Mouse (Mus musculus) CH12.LX (cell line): ENCODE data around the gene 1600014C10Rik. TPM values are rescaled to one million over a fixed set of nuclear protein-coding genes. Genes with fewer than 3 reads are reported as not detected.

ENCODE experiments used
- DNase-seq: peaks from one replicate; pipeline ENCODE4 v3.0.0-alpha.2; 2013; ENCODE audit errors: extremely low read depth
- H3K27ac ChIP-seq: 2 replicates; pipeline ENCODE4 v1.5.1; 2012; ENCODE audit warnings: low read depth, mild to moderate bottlenecking, control low read depth, moderate library complexity; ENCODE audit not compliant: insufficient read depth
- H3K27me3 ChIP-seq: replicated peaks from 2 replicates; pipeline ENCODE3; 2012; ENCODE audit warnings: inconsistent platforms
- H3K36me3 ChIP-seq, 2 experiments: replicated peaks in 1 of 2; 2 replicates each; pipeline versions ENCODE3 to v1.6.1; 2012; ENCODE audit warnings: inconsistent platforms in 1 of 2, low read length in 1 of 2, mild to moderate bottlenecking in 1 of 2, mixed read lengths in 1 of 2, moderate library complexity in 1 of 2; ENCODE audit not compliant: control insufficient read depth in 1 of 2, insufficient read depth in 1 of 2
- H3K4me1 ChIP-seq, 2 experiments: 2 replicates each; pipeline ENCODE4 v1.6.1; 2012; ENCODE audit warnings: inconsistent platforms in 1 of 2, moderate library complexity in 1 of 2; ENCODE audit not compliant: insufficient read depth in 2 of 2, control insufficient read depth in 1 of 2
- H3K4me2 ChIP-seq: 2 replicates; pipeline ENCODE4 v1.6.1; 2012; ENCODE audit warnings: low read depth, mild to moderate bottlenecking, control low read depth; ENCODE audit not compliant: poor library complexity, insufficient read depth, severe bottlenecking
- H3K4me3 ChIP-seq, 3 experiments: fragments of 150-350 bp in 1 of 3; sonication (generic) in 1 of 3; replicated peaks in 1 of 3; 2 replicates each; pipeline versions ENCODE3 to v1.5.1; 2011 to 2012; ENCODE audit warnings: low read depth in 2 of 3, low read length in 2 of 3, mild to moderate bottlenecking in 2 of 3, moderate library complexity in 2 of 3, control low read depth in 1 of 3, improper control_type of control experiment in 1 of 3, inconsistent platforms in 1 of 3, mixed read lengths in 1 of 3; ENCODE audit not compliant: poor library complexity in 1 of 3
- H3K79me2 ChIP-seq: replicated peaks from 2 replicates; pipeline ENCODE4 v1.6.1; 2012; ENCODE audit warnings: mild to moderate bottlenecking, moderate library complexity; ENCODE audit not compliant: control insufficient read depth, poor library complexity, insufficient read depth, severe bottlenecking; ENCODE audit errors: extremely low read depth
- H3K9ac ChIP-seq: 2 replicates; pipeline ENCODE4 v1.6.1; 2012; ENCODE audit warnings: low read depth, mild to moderate bottlenecking, control low read depth, moderate library complexity; ENCODE audit not compliant: insufficient read depth
- H3K9me3 ChIP-seq: replicated peaks from 2 replicates; pipeline ENCODE3; 2012; ENCODE audit warnings: low read length, inconsistent platforms, mixed read lengths
- CHD1 ChIP-seq: IDR thresholded peaks from 2 replicates; pipeline ENCODE4 v1.6.1; 2012; ENCODE audit warnings: low read depth, low read length, improper control_type of control experiment, inconsistent platforms
- CTCF ChIP-seq, 2 experiments: IDR thresholded peaks in 1 of 2; conservative IDR thresholded peaks in 1 of 2; 2 replicates each; pipeline ENCODE4 v1.5.1; 2011 to 2012; ENCODE audit warnings: low read depth in 2 of 2, low read length in 2 of 2, improper control_type of control experiment in 1 of 2, inconsistent platforms in 1 of 2, mild to moderate bottlenecking in 1 of 2, moderate library complexity in 1 of 2
- MAX ChIP-seq: IDR thresholded peaks from 2 replicates; pipeline ENCODE4 v1.6.1; 2011; ENCODE audit warnings: low read length, improper control_type of control experiment
- MEF2A ChIP-seq: IDR thresholded peaks from 2 replicates; pipeline ENCODE4 v1.6.1; 2014; ENCODE audit warnings: low read depth, mild to moderate bottlenecking, inconsistent platforms, low read length, improper control_type of control experiment, borderline replicate concordance
- MYC ChIP-seq: IDR thresholded peaks from 2 replicates; pipeline ENCODE4 v1.6.1; 2011; ENCODE audit warnings: low read depth, mild to moderate bottlenecking, improper control_type of control experiment, low read length
- PAX5 ChIP-seq: IDR thresholded peaks from 2 replicates; pipeline ENCODE4 v1.6.1; 2012; ENCODE audit warnings: low read length, inconsistent platforms, mixed read lengths
- POLR2A ChIP-seq: IDR thresholded peaks from 2 replicates; pipeline ENCODE4 v1.6.1; 2011; ENCODE audit warnings: low read depth, mild to moderate bottlenecking, improper control_type of control experiment, low read length
- POLR2AphosphoS2 ChIP-seq: IDR thresholded peaks from 2 replicates; pipeline ENCODE4 v1.6.1; 2011; ENCODE audit warnings: low read depth, low read length, improper control_type of control experiment
- RAD21 ChIP-seq: IDR thresholded peaks from 2 replicates; pipeline ENCODE4 v1.6.1; 2011; ENCODE audit warnings: low read depth, mild to moderate bottlenecking, low read length, improper control_type of control experiment, moderate library complexity
- RCOR1 ChIP-seq: conservative IDR thresholded peaks from 2 replicates; pipeline ENCODE4 v1.6.1; 2012; ENCODE audit warnings: low read depth, mild to moderate bottlenecking, inconsistent platforms, low read length, improper control_type of control experiment
- SIN3A ChIP-seq: IDR thresholded peaks from 2 replicates; pipeline ENCODE4 v1.6.1; 2012; ENCODE audit warnings: low read length, improper control_type of control experiment, inconsistent platforms
- SMC3 ChIP-seq: IDR thresholded peaks from 2 replicates; pipeline ENCODE4 v1.6.1; 2011; ENCODE audit warnings: low read depth, low read length, improper control_type of control experiment
- ZNF384 ChIP-seq: IDR thresholded peaks from 2 replicates; pipeline ENCODE4 v1.6.1; 2012; ENCODE audit warnings: low read depth, low read length, improper control_type of control experiment, inconsistent platforms
- dilution Hi-C: fragments of 300-500 bp; cut with MboI; formaldehyde crosslinking; loops from 2 replicates; pipeline ENCODE4 v1.14.3; 2020; ENCODE audit warnings: low sequenced_read_pairs; ENCODE audit not compliant: extremely low pct_unique_long_range_greater_than_20kb, extremely low pct_ligation_motif_present
- in situ Hi-C: fragments of 300-500 bp; cut with MboI; formaldehyde crosslinking; loops from 3 replicates; pipeline ENCODE4 v1.14.3; 2019; ENCODE audit warnings: low sequenced_read_pairs, low pct_ligation_motif_present, low pct_unique_long_range_greater_than_20kb, mixed read lengths
- polyA plus RNA-seq: library from polyadenylated mRNA; unstranded; fragments of >175 nt; gene quantifications from 2 replicates; pipeline ENCODE4 v1.2.1, GENCODE M21; 2012; ENCODE audit warnings: low read depth; ENCODE audit not compliant: insufficient read length
- total RNA-seq, 2 experiments: library from RNA; depleted of rRNA; stranded (reverse); fragments of 300-350 nt in 1 of 2; fragments of >200 nt in 1 of 2; gene quantifications; 2 replicates each; pipeline ENCODE4 v1.2.3; 2012 to 2014

1600014C10Rik gene
- total and polyA plus RNA-seq, 3 experiments, result 7.4 to 10.6 (median 10.3) TPM

DNA sequence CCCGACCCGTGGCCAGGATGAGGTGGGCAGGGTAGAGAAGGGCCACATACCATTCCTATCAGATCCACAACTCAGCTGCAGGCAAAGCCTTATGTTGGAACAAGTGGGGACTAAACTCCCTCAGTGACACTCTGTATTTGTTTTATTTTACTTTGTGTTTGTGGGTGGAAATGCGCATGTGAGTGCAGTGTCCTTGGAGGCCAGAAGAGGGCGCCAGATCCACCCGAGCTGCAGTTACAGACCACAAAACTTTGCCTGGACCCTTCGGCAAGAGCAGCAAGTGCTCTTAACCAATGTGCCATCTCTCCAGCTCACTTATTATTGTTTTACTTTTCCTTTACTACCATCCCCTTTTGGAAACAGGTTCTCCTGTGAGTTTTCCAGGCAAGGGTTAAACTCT, 35.5 kb upstream of the 1600014C10Rik start:
- no peak overlapping the region for H3K4me2 ChIP-seq
- peaks cover 7% of the 10 kb centered on the region for H3K9me3 ChIP-seq
- no peak overlapping the region for H3K4me3 ChIP-seq
- peaks cover 2% of the 10 kb centered on the region for H3K27me3 ChIP-seq
- no peak for TF ChIP-seq ZNF384
- no peak for TF ChIP-seq SIN3A
- TF ChIP-seq CTCF (conservative IDR thresholded peaks at IDR 0.05 in 1 of 2, IDR thresholded peaks at IDR 0.05 in 1 of 2; ENCODE audit: low read depth in 2 of 2, low read length in 2 of 2), result peak in 1 of 2 experiments; percentile 46; a peak in 2 of 4 replicates
- TF ChIP-seq RCOR1, result no peak
- no peaks in the 10 kb centered on the region for H3K36me3 ChIP-seq
- H3K9ac ChIP-seq, result no peak overlapping the region
- no peaks in the 10 kb centered on the region for H3K79me2 ChIP-seq
- no peak for DNase-seq
- in situ Hi-C loops (no loop called here), dilution Hi-C loops (no loop called here)
- peaks cover 2 to 13% of the 10 kb centered on the region in 2 experiments; a peak in 3 of 4 replicates for H3K4me1 ChIP-seq
- no peak overlapping the region for H3K27ac ChIP-seq

DNA sequence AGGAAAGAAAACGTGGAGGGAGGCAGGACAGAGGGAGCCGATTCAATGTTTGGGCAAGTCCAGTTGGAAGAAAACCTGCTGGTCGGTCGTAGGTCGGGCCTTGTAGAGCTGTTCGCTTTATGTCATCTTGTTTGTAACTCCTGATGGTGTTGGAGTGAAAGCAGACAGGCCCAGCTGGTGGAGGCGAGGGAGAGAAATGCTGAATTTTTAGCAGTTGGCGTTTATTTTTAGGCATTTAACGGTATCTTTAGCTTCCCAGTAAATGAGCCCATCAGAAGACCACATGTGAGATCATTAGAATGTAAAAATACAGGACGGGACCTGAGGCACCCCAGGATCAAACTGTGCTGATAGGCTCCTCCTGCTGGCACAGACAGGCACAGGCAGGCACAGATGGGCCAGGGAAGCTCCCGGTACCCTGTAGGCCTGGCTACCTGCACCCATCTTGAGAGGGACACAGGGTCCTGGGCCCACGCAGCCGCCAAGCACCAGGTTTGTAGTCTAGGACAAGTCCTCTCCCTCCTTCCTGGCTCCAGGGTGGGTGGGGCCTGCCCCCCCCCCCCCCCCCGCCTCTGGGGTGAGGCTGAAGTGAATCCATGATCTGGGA, 31.2 kb upstream of the 1600014C10Rik start:
- peaks cover 5 to 24% of the 10 kb centered on the region in 2 experiments; a peak in 3 of 4 replicates for H3K4me1 ChIP-seq
- no peak for DNase-seq
- H3K9ac ChIP-seq, result no peak overlapping the region
- TF ChIP-seq MYC (no peak), PAX5 (no peak), SMC3 (peak; percentile 13; the same call in 1 of the 2 replicates), POLR2A (no peak), RAD21 (no peak), MAX (no peak), CTCF (conservative IDR thresholded peaks at IDR 0.05 in 1 of 2, IDR thresholded peaks at IDR 0.05 in 1 of 2; ENCODE audit: low read depth in 2 of 2, low read length in 2 of 2) (peak in 1 of 2 experiments; percentile 25; a peak in 1 of 4 replicates), POLR2AphosphoS2 (no peak), CHD1 (no peak)
- in situ Hi-C loops (loop anchor here (10.0 kb wide), 1 partner anchor 787 kb away; no protein-coding TSS in a partner anchor), dilution Hi-C loops (no loop called here)
- no peak overlapping the region for H3K27ac ChIP-seq
- no peaks in the 10 kb centered on the region for H3K27me3 ChIP-seq
- no peak overlapping the region for H3K4me2 ChIP-seq
- H3K79me2 ChIP-seq, result no peaks in the 10 kb centered on the region
- H3K4me3 ChIP-seq, result no peak overlapping the region
- H3K9me3 ChIP-seq, result peaks cover 9% of the 10 kb centered on the region
- no peaks in the 10 kb centered on the region for H3K36me3 ChIP-seq

DNA sequence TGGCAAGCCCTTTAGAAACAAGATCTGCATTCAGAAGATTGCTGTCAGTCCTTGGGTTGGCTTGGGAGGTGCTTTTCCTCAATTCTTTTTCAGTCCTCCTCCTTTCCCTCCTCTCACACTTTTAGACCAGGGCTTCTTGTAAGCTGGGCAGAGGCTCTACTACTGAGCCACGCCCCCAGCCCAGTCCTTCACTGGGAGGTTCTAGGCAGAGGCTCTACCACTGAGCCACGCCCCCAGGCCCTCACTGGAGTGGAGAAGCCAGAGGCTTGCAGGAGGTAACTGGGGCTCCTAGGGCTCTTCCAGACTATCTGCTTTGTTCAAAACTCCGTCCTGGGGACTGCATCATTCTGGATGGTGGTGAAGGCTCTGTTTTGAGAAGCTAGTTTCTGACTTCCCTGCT, 30.4 kb upstream of the 1600014C10Rik start:
- H3K27ac ChIP-seq, result no peak overlapping the region
- H3K4me2 ChIP-seq, result no peak overlapping the region
- DNase-seq, result no peak
- H3K4me3 ChIP-seq, result no peak overlapping the region
- in situ Hi-C loops (loop anchor here (10.0 kb wide), 1 partner anchor 788 kb away; no protein-coding TSS in a partner anchor), dilution Hi-C loops (no loop called here)
- no peak overlapping the region for H3K9ac ChIP-seq
- H3K79me2 ChIP-seq, result no peaks in the 10 kb centered on the region
- H3K36me3 ChIP-seq, result no peaks in the 10 kb centered on the region
- peaks cover 6% of the 10 kb centered on the region for H3K9me3 ChIP-seq
- peaks cover 5 to 24% of the 10 kb centered on the region in 2 experiments; a peak in 3 of 4 replicates for H3K4me1 ChIP-seq
- TF ChIP-seq MEF2A, result no peak
- H3K27me3 ChIP-seq, result no peaks in the 10 kb centered on the region
